Comparison of ENCODE assay signal across 9 mouse cellular contexts in genomic region chr4:135683553-135683952, GRCm38 (mm10). TPM values are rescaled to one million over a fixed set of nuclear protein-coding genes. Genes with fewer than 3 reads are reported as not detected.
DNase-seq lines count a peak whose midpoint lies in the region; ATAC-seq and TF ChIP-seq lines count a peak whose summit lies in the region.
"Had no signal": no experiment of that assay in that cellular context is flagged by ENCODE, and none has a peak within 500 bp of the region (broad histone marks: within the 10 kb centered on the region; RNA-seq: fewer than 3 reads in every experiment).

No protein-coding gene starts in this region.

- 23% methylated on average over 4 of the region's 4 CpGs for WGBS in limb, embryonic 11.5 days
- WGBS in thymus, adult 2 months, result 36% methylated on average over 4 of the region's 4 CpGs

- no peak overlapping the region for H3K27ac ChIP-seq in layer of hippocampus, adult 2 months
- no peak overlapping the region for H3K27ac ChIP-seq in limb, embryonic 11.5 days (replicated peaks; ENCODE audit: low read depth, low read length)
- no peak overlapping the region for H3K27ac ChIP-seq in thymus, adult 2 months (ENCODE audit: control insufficient read depth, insufficient read depth, low read length)
- H3K27ac ChIP-seq: lung, embryonic 15.5 days had no signal

- no peak for ATAC-seq in limb, embryonic 11.5 days (ENCODE audit: insufficient number of reproducible peaks, low FRiP score, low TSS enrichment, low read depth)

- no peaks in the 10 kb centered on the region; the same call in 1 of the 2 replicates for H3K4me1 ChIP-seq in limb, embryonic 11.5 days (ENCODE audit: control insufficient read depth, insufficient read depth, low read length)
- peaks cover 5% of the 10 kb centered on the region; the same call in 1 of the 2 replicates for H3K4me1 ChIP-seq in thymus, adult 2 months (replicated peaks; ENCODE audit: control insufficient read depth, insufficient read depth, low read length)

- H3K4me3 ChIP-seq in layer of hippocampus, adult 2 months, result no peak overlapping the region
- H3K4me3 ChIP-seq in limb, embryonic 11.5 days (ENCODE audit: low read depth, low read length), result no peak overlapping the region
- no peak overlapping the region for H3K4me3 ChIP-seq in thymus, adult 2 months (ENCODE audit: control insufficient read depth, insufficient read depth, low read length)
- H3K4me3 ChIP-seq: lung, embryonic 15.5 days had no signal

- peak; percentile 68 for TF ChIP-seq CTCF in layer of hippocampus, adult 2 months (conservative IDR thresholded peaks at IDR 0.05)
- no peak for TF ChIP-seq CTCF in thymus, adult 2 months (IDR thresholded peaks at IDR 0.05; ENCODE audit: borderline replicate concordance, control insufficient read depth, extremely low read depth, insufficient read depth, low read length, poor library complexity)

- H3K4me2 ChIP-seq in limb, embryonic 11.5 days (ENCODE audit: low read depth, severe bottlenecking), result no peak overlapping the region
- H3K4me2 ChIP-seq: lung, embryonic 15.5 days had no signal

- DNase-seq in adrenal gland, postnatal 10 days, result peak; percentile 56
- DNase-seq in adrenal gland, postnatal 4 days (ENCODE audit: low spot score in 2 of 2), result no peak
- no peak for DNase-seq in layer of hippocampus, adult 2 months (ENCODE audit: low spot score in 2 of 2)
- DNase-seq in layer of hippocampus, adult 9-10 months (ENCODE audit: low spot score), result no peak
- DNase-seq in adrenal gland, postnatal 14 days, result peak; percentile 65
- DNase-seq in limb, embryonic 11.5 days (ENCODE audit: low spot score), result peak; percentile 69
- DNase-seq in thymus, adult 2 months, result no peak
- DNase-seq in urinary bladder, postnatal 10 days (ENCODE audit: low spot score), result no peak

- TF ChIP-seq POLR2A in thymus, adult 2 months (IDR thresholded peaks at IDR 0.05; ENCODE audit: control insufficient read depth, extremely low read depth, insufficient read depth, low read length, poor library complexity), result no peak

- no peaks in the 10 kb centered on the region for H3K9me3 ChIP-seq in limb, embryonic 11.5 days (ENCODE audit: control insufficient read depth, low read length)
- H3K9me3 ChIP-seq: lung, embryonic 15.5 days had no signal

- no peak overlapping the region for H3K9ac ChIP-seq in limb, embryonic 11.5 days (ENCODE audit: low read length)
- H3K9ac ChIP-seq: lung, embryonic 15.5 days had no signal

- H3K27me3 ChIP-seq in limb, embryonic 11.5 days (ENCODE audit: control insufficient read depth, insufficient read depth, low read length), result peaks cover 29% of the 10 kb centered on the region
- peaks cover 28% of the 10 kb centered on the region for H3K27me3 ChIP-seq in thymus, adult 2 months (ENCODE audit: control insufficient read depth, insufficient read depth, low read length)

- no peaks in the 10 kb centered on the region for H3K36me3 ChIP-seq in limb, embryonic 11.5 days (ENCODE audit: control insufficient read depth, insufficient read depth, low read length)
- H3K36me3 ChIP-seq in thymus, adult 2 months (ENCODE audit: control insufficient read depth, insufficient read depth, low read length), result no peaks in the 10 kb centered on the region
- H3K36me3 ChIP-seq: lung, embryonic 15.5 days had no signal

RNA-seq across cellular contexts. Expression of gene Ifnlr1, which starts 2.5 kb away (rescaled TPM):
- total RNA-seq in adrenal gland, postnatal 10 days (2021), result under 1 TPM; 0.45 to 0.61 TPM
- 1 to 10 TPM in 1 of 2 experiments, under 1 TPM in 1; 0.68 to 1.1 TPM for total RNA-seq in adrenal gland, postnatal 4 days (2021)
- under 1 TPM; 0.10 to 0.27 TPM for total RNA-seq in layer of hippocampus, adult 2 months (2021)
- total RNA-seq in adrenal gland, postnatal 14 days (2021), result 0.30 and 0.60 TPM in 2 replicates
- 0.25 and 0.38 TPM in 2 replicates for polyA plus RNA-seq in limb, embryonic 11.5 days (2014; fragmentation: Nextera tagmentation; extraction: Ambion mirVana)
- 2.0 and 2.5 TPM in 2 replicates for polyA plus RNA-seq in thymus, adult 2 months (2012; rRNA removed)

RNA-seq across cellular contexts. Expression of gene Il22ra1, which starts 44.4 kb away (rescaled TPM):
- 1 to 10 TPM; 1.5 to 1.7 TPM for total RNA-seq in adrenal gland, postnatal 10 days (2021)
- 1 to 10 TPM; 3.7 to 3.8 TPM for total RNA-seq in adrenal gland, postnatal 4 days (2021)
- total RNA-seq in layer of hippocampus, adult 2 months (2021), result under 1 TPM; 0.12 to 0.13 TPM
- 0.67 and 0.75 TPM in 2 replicates for total RNA-seq in adrenal gland, postnatal 14 days (2021)
- not detected in 2 replicates for polyA plus RNA-seq in limb, embryonic 11.5 days (2014; fragmentation: Nextera tagmentation; extraction: Ambion mirVana)
- polyA plus RNA-seq in thymus, adult 2 months (2012; rRNA removed), result 0.24 and 0.40 TPM in 2 replicates

Comparison
In these comparisons a context has a peak if more than half of its experiments do, and no peak if none do; other contexts are left out.
1. DNase-seq: peak in adrenal gland, postnatal 10 days (single experiment), adrenal gland, postnatal 14 days (single experiment) and limb, embryonic 11.5 days (single experiment); none in adrenal gland, postnatal 4 days (0 of 2), layer of hippocampus, adult 2 months (0 of 2), layer of hippocampus, adult 9-10 months (single experiment), thymus, adult 2 months (single experiment) and urinary bladder, postnatal 10 days (single experiment).